Mouse (Mus musculus): ENCODE measurements around the gene Stfa1. TPM values are rescaled to one million over a fixed set of nuclear protein-coding genes. Genes with fewer than 3 reads are reported as not detected.
"Not testable (repeated sequence)": the region's sequence is repeated elsewhere in the genome, so short reads cannot be mapped to it uniquely, and the experiment has no call there.

Gene Stfa1
- total RNA-seq (2014; rRNA removed) = not detected in 2 replicates
- 1.7 and 2.0 TPM in 2 replicates for polyA plus RNA-seq (2015; fragmentation: Nextera tagmentation; extraction: Ambion mirVana)

DNA sequence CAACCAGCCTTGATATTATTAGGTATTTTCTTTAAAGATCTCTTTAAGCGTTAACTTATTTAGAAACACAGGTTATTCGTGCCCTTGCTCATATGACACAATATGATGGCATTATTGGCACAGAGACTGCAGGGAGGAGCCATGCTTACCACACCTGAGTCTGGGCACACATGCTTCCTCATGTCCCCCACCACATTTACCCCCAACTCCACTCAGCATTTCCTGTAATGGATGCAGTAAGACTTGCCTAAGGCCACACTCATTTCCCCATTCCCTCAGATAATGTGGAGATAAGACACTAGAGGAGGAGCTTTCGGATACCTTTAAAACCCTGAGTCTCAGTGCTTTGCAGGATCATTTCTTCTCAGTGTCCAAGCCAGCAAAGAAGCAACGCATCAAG lies at the start of gene Stfa1:
TSS of gene Stfa1 (plus strand) at position 156 of the 400 bp plus-strand sequence.
- H3K27me3 ChIP-seq (ENCODE audit: insufficient read depth, low read length); H3K4me2 ChIP-seq (ENCODE audit: low read depth, low read length); H3K9me3 ChIP-seq (ENCODE audit: low read length); H3K4me1 ChIP-seq (ENCODE audit: insufficient read depth, low read length); DNase-seq (ENCODE audit: low spot score); H3K4me3 ChIP-seq (ENCODE audit: low read length); ATAC-seq; H3K36me3 ChIP-seq (ENCODE audit: insufficient read depth, low read length); H3K27ac ChIP-seq; H3K9ac ChIP-seq (replicated peaks; ENCODE audit: low read length): not testable (repeated sequence)
- 90% methylated on average over 4 of the region's 4 CpGs for WGBS

DNA sequence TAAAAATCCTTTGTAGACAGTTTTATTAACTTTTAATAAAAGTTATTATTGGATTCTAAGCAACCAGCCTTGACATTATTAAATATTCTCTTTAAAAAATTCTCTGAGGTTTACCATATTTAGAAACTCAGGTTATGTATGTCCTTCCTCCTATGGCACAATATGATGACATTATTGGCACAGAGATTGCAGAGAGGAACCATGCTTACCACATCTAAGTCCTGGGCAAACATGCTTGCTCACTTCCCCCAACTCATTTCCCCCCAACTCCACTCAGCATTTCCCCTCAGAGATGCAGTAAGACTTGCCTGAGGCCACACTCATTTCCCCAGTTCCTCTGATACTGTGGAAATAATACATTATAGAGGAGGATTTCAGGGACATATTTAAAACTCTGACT lies 16.2 kb upstream of the Stfa1 start:
- not testable (repeated sequence) for DNase-seq (ENCODE audit: low spot score)

GRCm38 (mm10) chr16:36289140-36289539 lies 12.4 kb downstream of the Stfa1 start:
- ATAC-seq = no peak
- no peak overlapping the region for H3K27ac ChIP-seq
- 83% methylated on average over 4 of the region's 4 CpGs for WGBS
- no peaks in the 10 kb centered on the region for H3K36me3 ChIP-seq (ENCODE audit: insufficient read depth, low read length)
- no peak overlapping the region for H3K4me2 ChIP-seq (ENCODE audit: low read depth, low read length)
- no peaks in the 10 kb centered on the region for H3K4me1 ChIP-seq (ENCODE audit: insufficient read depth, low read length)
- no peaks in the 10 kb centered on the region for H3K27me3 ChIP-seq (ENCODE audit: insufficient read depth, low read length)
- H3K4me3 ChIP-seq (ENCODE audit: low read length) = no peak overlapping the region
- no peak overlapping the region for H3K9ac ChIP-seq (replicated peaks; ENCODE audit: low read length)
- no peaks in the 10 kb centered on the region for H3K9me3 ChIP-seq (ENCODE audit: low read length)
- TF ChIP-seq CTCF (IDR thresholded peaks at IDR 0.05; ENCODE audit: low read depth) = no peak
- no peak for DNase-seq (ENCODE audit: low spot score)

More for the DNA sequence above, 16.2 kb upstream of the Stfa1 start:
- not testable (repeated sequence) for H3K36me3 ChIP-seq (ENCODE audit: insufficient read depth, low read length); H3K4me1 ChIP-seq (ENCODE audit: insufficient read depth, low read length); H3K4me2 ChIP-seq (ENCODE audit: low read depth, low read length); H3K4me3 ChIP-seq (ENCODE audit: low read length); H3K9me3 ChIP-seq (ENCODE audit: low read length); H3K27me3 ChIP-seq (ENCODE audit: insufficient read depth, low read length); ATAC-seq; H3K9ac ChIP-seq (replicated peaks; ENCODE audit: low read length); H3K27ac ChIP-seq

DNA sequence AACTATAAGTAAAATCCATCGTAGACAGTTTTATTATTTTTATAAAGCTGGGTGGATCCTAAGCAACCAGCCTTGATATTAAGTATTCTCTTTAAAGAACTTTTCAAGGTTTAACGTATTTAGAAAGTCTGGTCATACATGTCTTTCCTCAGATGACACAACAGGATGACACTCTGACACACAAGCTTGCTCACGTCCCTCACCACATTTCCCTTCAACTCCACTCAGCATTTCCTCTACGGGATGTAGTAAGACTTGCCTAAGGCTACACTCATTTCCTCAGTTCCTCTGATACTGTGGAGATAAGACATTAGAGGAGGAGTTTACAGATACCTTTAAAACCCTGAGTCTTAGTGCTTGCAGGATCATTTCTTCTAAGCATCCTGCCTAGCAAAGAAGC lies 30.9 kb downstream of the Stfa1 start:
- ATAC-seq (no peak), DNase-seq (ENCODE audit: low spot score) (no peak)
- no peaks in the 10 kb centered on the region for H3K4me1 ChIP-seq (ENCODE audit: insufficient read depth, low read length)
- no peak for TF ChIP-seq CTCF (IDR thresholded peaks at IDR 0.05; ENCODE audit: low read depth)
- no peak overlapping the region for H3K4me2 ChIP-seq (ENCODE audit: low read depth, low read length)
- no peak overlapping the region for H3K9ac ChIP-seq (replicated peaks; ENCODE audit: low read length)
- no peaks in the 10 kb centered on the region for H3K36me3 ChIP-seq (ENCODE audit: insufficient read depth, low read length)
- no peak overlapping the region for H3K27ac ChIP-seq
- H3K9me3 ChIP-seq (ENCODE audit: low read length) = no peaks in the 10 kb centered on the region
- H3K4me3 ChIP-seq (ENCODE audit: low read length) = no peak overlapping the region
- H3K27me3 ChIP-seq (ENCODE audit: insufficient read depth, low read length) = no peaks in the 10 kb centered on the region
- WGBS = 82% methylated on average over 4 of the region's 4 CpGs

DNA sequence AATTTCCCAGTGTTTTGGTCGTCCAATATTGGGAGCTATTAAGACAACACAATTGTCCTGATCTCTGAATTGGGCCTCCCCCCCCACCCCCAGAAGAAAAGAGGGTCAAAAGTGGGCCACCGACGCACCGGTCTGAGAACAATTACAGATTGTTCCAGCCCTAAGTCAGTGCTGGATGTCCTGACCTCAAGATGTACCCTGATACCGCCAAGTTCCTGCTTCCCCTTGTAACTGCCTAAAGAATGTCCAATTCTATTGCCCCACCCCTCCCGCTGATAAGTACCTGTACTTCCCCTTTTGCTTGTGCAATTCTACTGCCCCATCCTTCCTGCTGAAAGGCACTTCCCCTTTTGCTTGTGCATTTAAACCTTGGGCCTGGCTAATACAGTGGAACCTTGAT lies 39.4 kb downstream of the Stfa1 start:
- not testable (repeated sequence) for ATAC-seq; H3K4me2 ChIP-seq (ENCODE audit: low read depth, low read length); H3K4me1 ChIP-seq (ENCODE audit: insufficient read depth, low read length); H3K4me3 ChIP-seq (ENCODE audit: low read length); H3K27me3 ChIP-seq (ENCODE audit: insufficient read depth, low read length); H3K9ac ChIP-seq (replicated peaks; ENCODE audit: low read length); H3K36me3 ChIP-seq (ENCODE audit: insufficient read depth, low read length); H3K9me3 ChIP-seq (ENCODE audit: low read length); H3K27ac ChIP-seq; DNase-seq (ENCODE audit: low spot score)
- WGBS = 82% methylated on average over 6 of the region's 6 CpGs

DNA sequence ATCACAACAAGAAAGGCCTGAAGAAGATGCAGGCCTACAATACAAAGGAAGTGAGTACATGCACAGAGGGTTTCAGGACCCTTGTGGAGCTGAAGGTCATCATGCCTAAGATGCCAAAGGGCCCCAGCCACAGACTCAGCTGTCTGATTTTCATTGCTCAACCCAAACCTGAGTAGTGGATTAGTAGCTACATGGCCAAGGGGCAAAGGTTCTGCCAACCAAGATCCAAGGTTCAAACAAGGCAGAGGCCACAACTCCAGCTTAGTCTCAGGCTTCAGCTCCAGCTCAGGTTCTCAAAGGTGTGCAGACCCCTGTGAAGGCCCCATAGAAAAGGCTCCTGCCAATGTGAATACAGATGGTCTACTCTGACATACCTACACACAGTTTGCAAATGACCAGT lies 42.5 kb downstream of the Stfa1 start:
- Histone ChIP-seq H3K4me2 (ENCODE audit: low read depth, low read length) (no peak overlapping the region), H3K4me3 (ENCODE audit: low read length) (no peak overlapping the region), H3K9me3 (ENCODE audit: low read length) (no peaks in the 10 kb centered on the region), H3K4me1 (ENCODE audit: insufficient read depth, low read length) (no peaks in the 10 kb centered on the region), H3K27ac (no peak overlapping the region), H3K9ac (replicated peaks; ENCODE audit: low read length) (no peak overlapping the region), H3K27me3 (ENCODE audit: insufficient read depth, low read length) (no peaks in the 10 kb centered on the region), H3K36me3 (ENCODE audit: insufficient read depth, low read length) (no peaks in the 10 kb centered on the region)
- ATAC-seq (no peak), DNase-seq (ENCODE audit: low spot score) (no peak)
- TF ChIP-seq CTCF (IDR thresholded peaks at IDR 0.05; ENCODE audit: low read depth) = no peak

- H3K9me3 ChIP-seq (ENCODE audit: low read length) = no peaks in the 10 kb centered on the region
- no peaks in the 10 kb centered on the region for H3K36me3 ChIP-seq (ENCODE audit: insufficient read depth, low read length)
- TF ChIP-seq CTCF (IDR thresholded peaks at IDR 0.05; ENCODE audit: low read depth) = no peak
- no peak within 1 kb of the TSS for H3K4me2 ChIP-seq (ENCODE audit: low read depth, low read length)
- H3K4me1 ChIP-seq (ENCODE audit: insufficient read depth, low read length) = no peaks in the 10 kb centered on the region
- 77% methylated on average over 3 of the region's 3 CpGs for WGBS
- no peak within 1 kb of the TSS for H3K9ac ChIP-seq (replicated peaks; ENCODE audit: low read length)
- DNase-seq (ENCODE audit: low spot score) (no peak), ATAC-seq (no peak)
- H3K27ac ChIP-seq = no peak within 1 kb of the TSS
- H3K27me3 ChIP-seq (ENCODE audit: insufficient read depth, low read length) = no peaks in the 10 kb centered on the region
- no peak within 1 kb of the TSS for H3K4me3 ChIP-seq (ENCODE audit: low read length)
Measured at GRCm38 (mm10) chr16:36334232-36334631, 57.5 kb downstream of the Stfa1 start, which contains the start of gene BC117090. BC117090 (minus strand) TSS chr16:36334332.

Other genes with a start within 250 kb of the Stfa1 start
- gene Wdr5b, start 235.8 kb upstream of the Stfa1 start, total RNA-seq (2014; rRNA removed) = 5.6 and 6.1 TPM in 2 replicates
- 4.9 and 6.8 TPM in 2 replicates for gene Wdr5b, start 235.8 kb upstream of the Stfa1 start, polyA plus RNA-seq (2015; fragmentation: Nextera tagmentation; extraction: Ambion mirVana)
- gene Fam162a, start 205.4 kb upstream of the Stfa1 start, total RNA-seq (2014; rRNA removed) = 7.2 and 8.3 TPM in 2 replicates
- 145 and 146 TPM in 2 replicates for gene Fam162a, start 205.4 kb upstream of the Stfa1 start, polyA plus RNA-seq (2015; fragmentation: Nextera tagmentation; extraction: Ambion mirVana)
- gene Ccdc58, start 205.3 kb upstream of the Stfa1 start, total RNA-seq (2014; rRNA removed) = 3.8 and 4.9 TPM in 2 replicates
- 27.8 and 34.0 TPM in 2 replicates for gene Ccdc58, start 205.3 kb upstream of the Stfa1 start, polyA plus RNA-seq (2015; fragmentation: Nextera tagmentation; extraction: Ambion mirVana)
- not detected in 2 replicates for gene Csta1, start 145.7 kb upstream of the Stfa1 start, total RNA-seq (2014; rRNA removed)
- gene Csta1, start 145.7 kb upstream of the Stfa1 start, polyA plus RNA-seq (2015; fragmentation: Nextera tagmentation; extraction: Ambion mirVana) = not detected in 2 replicates
- gene Stfa2l1, start 120.1 kb upstream of the Stfa1 start, total RNA-seq (2014; rRNA removed) = not detected in 2 replicates
- gene Stfa2l1, start 120.1 kb upstream of the Stfa1 start, polyA plus RNA-seq (2015; fragmentation: Nextera tagmentation; extraction: Ambion mirVana) = 0.84 and 1.1 TPM in 2 replicates
- not detected in 2 replicates for gene Gm5483, start 92.7 kb upstream of the Stfa1 start, total RNA-seq (2014; rRNA removed)
- gene Gm5483, start 92.7 kb upstream of the Stfa1 start, polyA plus RNA-seq (2015; fragmentation: Nextera tagmentation; extraction: Ambion mirVana) = 0.96 and 1.7 TPM in 2 replicates
- gene Gm5416, start 66.5 kb upstream of the Stfa1 start, total RNA-seq (2014; rRNA removed) = not detected in 2 replicates
- not detected in 2 replicates for gene Gm5416, start 66.5 kb upstream of the Stfa1 start, polyA plus RNA-seq (2015; fragmentation: Nextera tagmentation; extraction: Ambion mirVana)
- not detected in 2 replicates for gene 2010005H15Rik, start 55.5 kb upstream of the Stfa1 start, total RNA-seq (2014; rRNA removed)
- 0.68 and 0.83 TPM in 2 replicates for gene 2010005H15Rik, start 55.5 kb upstream of the Stfa1 start, polyA plus RNA-seq (2015; fragmentation: Nextera tagmentation; extraction: Ambion mirVana)
- gene BC117090, start 57.4 kb downstream of the Stfa1 start, total RNA-seq (2014; rRNA removed) = not detected in 2 replicates
- not detected in 2 replicates for gene BC117090, start 57.4 kb downstream of the Stfa1 start, polyA plus RNA-seq (2015; fragmentation: Nextera tagmentation; extraction: Ambion mirVana)
- not detected in 2 replicates for gene BC100530, start 90.8 kb downstream of the Stfa1 start, total RNA-seq (2014; rRNA removed)
- gene BC100530, start 90.8 kb downstream of the Stfa1 start, polyA plus RNA-seq (2015; fragmentation: Nextera tagmentation; extraction: Ambion mirVana) = 1.2 and 1.5 TPM in 2 replicates
- gene Stfa2, start 131.5 kb downstream of the Stfa1 start, total RNA-seq (2014; rRNA removed) = not detected in 2 replicates
- gene Stfa2, start 131.5 kb downstream of the Stfa1 start, polyA plus RNA-seq (2015; fragmentation: Nextera tagmentation; extraction: Ambion mirVana) = 0.81 TPM in 1 of 2 replicates, not detected in the other
- gene Stfa3, start 178.4 kb downstream of the Stfa1 start, total RNA-seq (2014; rRNA removed) = not detected in 2 replicates
- gene Stfa3, start 178.4 kb downstream of the Stfa1 start, polyA plus RNA-seq (2015; fragmentation: Nextera tagmentation; extraction: Ambion mirVana) = not detected in 2 replicates

Data from hindbrain, postnatal 0 days (tissue).